Mouse (Mus musculus): ENCODE results near the gene B3gnt9.

B3gnt9 gene

GRCm38 (mm10) chr8:105283074-105283473, 28.1 kb upstream of the B3gnt9 start:
- no peak for DNase-seq (ENCODE audit: extremely low read depth, insufficient read length, low spot score)

DNA sequence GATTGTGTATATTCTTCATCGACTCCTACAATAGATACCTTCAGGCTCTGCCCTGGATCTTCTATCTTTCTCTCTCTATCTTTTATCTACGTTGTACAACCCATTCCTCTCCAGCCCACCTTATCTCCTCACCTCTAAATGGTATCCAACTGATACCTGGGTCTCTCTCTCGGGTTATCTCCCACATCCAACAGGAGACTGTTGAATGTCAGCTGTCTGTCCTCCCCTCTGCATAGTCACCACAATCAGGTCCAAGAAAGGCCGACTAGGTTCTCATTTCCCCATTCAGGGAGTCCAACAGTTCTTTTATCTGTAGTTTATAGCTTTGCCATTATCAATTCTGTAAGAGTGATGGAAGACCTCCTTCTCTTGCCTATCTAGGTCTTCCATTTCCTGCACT, 27.3 kb upstream of the B3gnt9 start:
- no peak for DNase-seq (ENCODE audit: extremely low read depth, insufficient read length, low spot score)

DNA sequence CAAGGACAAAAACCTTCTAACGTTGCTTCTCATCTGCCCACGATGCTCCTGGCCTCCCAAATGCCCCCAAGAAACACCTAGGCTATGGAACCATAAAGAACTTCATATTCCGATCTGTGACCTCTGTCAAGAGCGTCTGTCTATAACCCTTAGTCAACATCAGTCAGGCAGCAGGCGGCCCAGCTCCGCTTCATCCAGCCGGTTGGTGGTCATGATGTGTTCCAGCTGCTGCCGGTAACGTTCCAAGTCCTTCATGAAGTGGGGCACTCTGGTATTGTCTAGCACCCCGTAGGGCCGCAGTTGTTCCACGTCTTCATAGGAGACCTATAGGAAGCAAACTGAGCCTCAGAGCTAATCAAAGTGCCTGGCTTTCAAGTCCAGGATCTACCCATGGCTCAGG, 26.9 kb upstream of the B3gnt9 start:
- DNase-seq (ENCODE audit: extremely low read depth, insufficient read length, low spot score), result no peak

DNA sequence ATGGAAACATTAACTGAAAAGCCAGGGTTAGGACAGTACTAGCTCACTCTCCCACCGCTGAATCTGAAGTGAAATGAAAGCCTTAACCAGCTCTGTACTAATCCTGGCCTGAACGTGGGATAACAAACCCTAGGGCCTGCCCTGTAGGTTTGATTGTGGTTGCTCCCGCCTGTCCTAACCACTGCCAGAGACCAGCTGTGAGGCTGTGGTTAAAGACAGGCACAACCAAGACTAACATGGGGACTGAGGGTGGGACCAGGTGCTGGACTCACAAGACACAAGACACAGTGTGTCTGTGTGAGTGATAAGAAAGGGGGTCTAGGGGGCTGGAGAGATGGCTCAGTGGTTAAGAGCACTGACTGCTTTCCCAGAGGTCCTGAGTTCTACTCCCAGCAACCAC, 25.6 kb upstream of the B3gnt9 start:
- no peak for DNase-seq (ENCODE audit: extremely low read depth, insufficient read length, low spot score)

DNA sequence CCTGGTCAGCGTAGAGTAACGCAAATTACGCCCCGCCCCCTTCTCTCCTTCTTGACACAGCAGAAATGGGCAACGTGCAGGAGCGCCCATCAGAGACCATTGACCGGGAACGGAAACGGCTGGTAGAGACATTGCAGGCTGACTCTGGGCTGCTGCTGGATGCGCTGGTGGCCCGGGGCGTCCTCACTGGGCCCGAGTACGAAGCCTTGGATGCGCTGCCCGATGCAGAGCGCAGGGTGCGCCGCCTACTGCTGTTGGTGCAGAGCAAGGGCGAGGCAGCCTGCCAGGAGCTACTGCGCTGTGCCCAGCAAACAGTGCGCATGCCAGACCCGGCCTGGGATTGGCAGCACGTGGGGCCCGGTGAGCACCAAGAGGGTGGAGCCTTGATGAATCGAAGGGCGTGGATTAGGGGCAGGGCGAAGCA, 24.0 kb upstream of the B3gnt9 start:
- no peak for DNase-seq (ENCODE audit: extremely low read depth, insufficient read length, low spot score)

- DNase-seq (ENCODE audit: extremely low read depth, insufficient read length, low spot score), result no peak
Observed at GRCm38 (mm10) chr8:105276292-105277120, 21.6 kb upstream of the B3gnt9 start.

DNA sequence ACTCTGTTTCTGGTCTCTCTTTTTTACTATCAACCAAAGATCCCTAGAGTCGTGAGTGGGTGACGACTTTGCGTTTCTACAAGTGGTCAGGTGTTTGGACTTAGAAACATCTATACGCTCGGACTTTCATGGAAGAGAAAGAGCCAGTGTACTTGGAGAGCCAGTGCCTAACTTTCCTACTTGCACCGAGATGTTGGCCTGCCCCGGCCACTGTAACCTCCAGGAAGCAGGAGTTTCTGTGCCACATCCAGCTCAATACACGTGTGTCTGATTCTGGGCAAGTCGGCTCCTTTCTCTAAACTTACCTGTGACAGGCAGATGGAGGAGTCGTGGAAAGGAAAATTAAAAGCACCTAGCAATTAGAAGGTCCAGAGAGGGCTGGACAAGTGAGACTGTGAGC, 20.9 kb upstream of the B3gnt9 start, which contains the start of gene Nol3:
TSS of gene Nol3 (plus strand) at position 301 of the 400 bp plus-strand sequence.
- DNase-seq (ENCODE audit: extremely low read depth, insufficient read length, low spot score), result no peak

DNA sequence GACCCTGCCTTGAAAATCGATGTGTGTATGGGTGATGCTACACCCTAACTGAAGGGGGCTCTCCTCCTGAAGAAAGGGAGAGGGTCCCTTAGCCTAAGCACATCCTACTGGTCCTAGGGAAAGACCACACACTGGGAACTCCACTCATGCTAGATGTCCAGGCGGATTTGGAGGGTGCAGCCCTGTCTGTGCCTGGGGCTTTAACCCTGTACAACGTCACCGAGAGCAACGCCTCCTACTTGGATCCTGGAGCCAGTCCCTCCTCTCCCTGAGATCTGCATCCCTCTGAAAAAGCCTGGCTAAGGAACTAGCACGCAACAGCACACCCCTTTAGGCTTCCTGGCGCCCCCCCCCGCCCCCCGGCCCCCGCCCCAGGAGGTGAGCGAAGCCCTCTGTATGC, 20.4 kb upstream of the B3gnt9 start:
- DNase-seq (ENCODE audit: extremely low read depth, insufficient read length, low spot score), result no peak

GRCm38 (mm10) chr8:105270916-105271186, 15.9 kb upstream of the B3gnt9 start:
- DNase-seq (ENCODE audit: extremely low read depth, insufficient read length, low spot score), result no peak

- no peak for DNase-seq (ENCODE audit: extremely low read depth, insufficient read length, low spot score)
Observed at GRCm38 (mm10) chr8:105270101-105270915, 15.4 kb upstream of the B3gnt9 start.

- no peak for DNase-seq (ENCODE audit: extremely low read depth, insufficient read length, low spot score)
Observed at GRCm38 (mm10) chr8:105269461-105269947, 14.6 kb upstream of the B3gnt9 start, which contains the start of gene Hsf4. TSS of gene Hsf4 (plus strand) at chr8:105269801.

DNA sequence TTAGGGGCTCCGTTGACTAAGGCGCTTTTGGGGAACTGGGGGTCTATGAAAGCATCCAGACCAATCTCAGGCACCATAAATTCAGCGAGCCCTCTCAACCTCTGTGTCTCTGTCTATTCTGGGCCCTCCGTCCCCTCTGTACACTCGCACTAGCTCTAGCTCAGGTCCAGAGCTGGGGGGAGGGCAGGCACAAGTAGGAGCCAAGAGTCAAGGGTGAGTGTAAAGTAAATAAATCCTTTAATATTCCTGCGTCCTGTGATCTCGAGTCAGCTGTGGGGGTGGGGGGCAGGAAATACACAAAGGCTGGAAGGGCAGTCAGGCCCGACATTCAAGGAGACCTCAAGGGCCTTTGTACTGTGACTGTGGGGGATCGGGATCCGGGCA, 14.1 kb upstream of the B3gnt9 start:
- no peak for DNase-seq (ENCODE audit: extremely low read depth, insufficient read length, low spot score)

DNA sequence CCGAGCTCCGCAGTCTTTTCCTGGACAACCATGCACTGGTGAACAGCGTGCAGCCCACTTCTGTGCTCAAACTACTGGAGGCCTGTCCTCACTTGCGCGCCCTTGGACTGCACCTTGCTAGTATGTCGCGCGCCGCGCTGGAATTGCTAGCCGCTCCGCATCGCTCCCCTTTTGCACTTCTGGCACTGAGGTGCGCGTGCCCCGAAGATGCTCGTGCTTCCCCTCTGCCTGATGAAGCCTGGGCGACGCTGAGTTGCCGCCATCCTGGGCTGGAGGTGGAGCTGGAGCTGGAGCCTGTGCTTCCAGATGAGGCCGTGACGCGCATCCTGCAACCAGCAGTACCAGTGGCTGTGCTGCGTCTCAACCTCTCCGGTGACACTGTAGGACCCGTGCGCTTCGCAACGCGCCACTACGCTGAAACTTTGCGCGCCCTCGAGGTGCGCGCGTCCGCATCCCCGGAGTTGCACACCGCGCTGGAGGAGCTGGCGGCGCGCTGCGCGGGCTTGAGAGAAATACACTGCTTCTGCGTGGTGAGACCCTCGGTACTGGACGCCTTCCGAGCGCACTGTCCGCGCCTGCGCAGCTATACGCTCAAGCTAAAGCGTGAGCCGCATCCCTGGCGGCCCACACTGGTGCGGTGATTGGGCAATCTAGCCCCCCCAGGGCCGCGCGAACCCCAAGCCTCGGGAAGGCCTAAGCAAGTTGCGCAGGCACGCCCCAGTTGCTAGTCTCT, 13.6 kb upstream of the B3gnt9 start:
- DNase-seq (ENCODE audit: extremely low read depth, insufficient read length, low spot score), result no peak

GRCm38 (mm10) chr8:105266775-105267174, 11.8 kb upstream of the B3gnt9 start:
- no peak for DNase-seq (ENCODE audit: extremely low read depth, insufficient read length, low spot score)

DNA sequence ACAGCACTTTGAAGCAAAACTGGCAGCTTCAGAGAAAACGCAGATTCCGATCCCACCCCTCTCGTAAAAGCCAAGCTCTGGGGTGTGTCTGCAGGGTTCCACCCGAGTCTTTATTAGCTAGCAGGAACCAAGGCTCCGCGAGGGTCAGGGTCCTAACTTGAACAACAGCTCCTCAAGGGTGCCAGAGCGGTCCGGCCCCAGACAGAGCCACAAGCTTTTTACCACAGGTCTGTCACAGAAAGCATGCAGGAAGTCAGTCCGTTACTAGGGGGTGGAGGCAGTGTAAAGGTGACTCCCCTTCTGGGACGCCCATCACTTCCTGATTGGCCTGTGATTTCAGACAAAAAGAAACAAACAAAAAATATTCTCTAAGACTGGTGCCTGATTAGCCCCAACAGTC, 10.2 kb upstream of the B3gnt9 start:
- peak; percentile 55 for DNase-seq (ENCODE audit: extremely low read depth, insufficient read length, low spot score)

DNA sequence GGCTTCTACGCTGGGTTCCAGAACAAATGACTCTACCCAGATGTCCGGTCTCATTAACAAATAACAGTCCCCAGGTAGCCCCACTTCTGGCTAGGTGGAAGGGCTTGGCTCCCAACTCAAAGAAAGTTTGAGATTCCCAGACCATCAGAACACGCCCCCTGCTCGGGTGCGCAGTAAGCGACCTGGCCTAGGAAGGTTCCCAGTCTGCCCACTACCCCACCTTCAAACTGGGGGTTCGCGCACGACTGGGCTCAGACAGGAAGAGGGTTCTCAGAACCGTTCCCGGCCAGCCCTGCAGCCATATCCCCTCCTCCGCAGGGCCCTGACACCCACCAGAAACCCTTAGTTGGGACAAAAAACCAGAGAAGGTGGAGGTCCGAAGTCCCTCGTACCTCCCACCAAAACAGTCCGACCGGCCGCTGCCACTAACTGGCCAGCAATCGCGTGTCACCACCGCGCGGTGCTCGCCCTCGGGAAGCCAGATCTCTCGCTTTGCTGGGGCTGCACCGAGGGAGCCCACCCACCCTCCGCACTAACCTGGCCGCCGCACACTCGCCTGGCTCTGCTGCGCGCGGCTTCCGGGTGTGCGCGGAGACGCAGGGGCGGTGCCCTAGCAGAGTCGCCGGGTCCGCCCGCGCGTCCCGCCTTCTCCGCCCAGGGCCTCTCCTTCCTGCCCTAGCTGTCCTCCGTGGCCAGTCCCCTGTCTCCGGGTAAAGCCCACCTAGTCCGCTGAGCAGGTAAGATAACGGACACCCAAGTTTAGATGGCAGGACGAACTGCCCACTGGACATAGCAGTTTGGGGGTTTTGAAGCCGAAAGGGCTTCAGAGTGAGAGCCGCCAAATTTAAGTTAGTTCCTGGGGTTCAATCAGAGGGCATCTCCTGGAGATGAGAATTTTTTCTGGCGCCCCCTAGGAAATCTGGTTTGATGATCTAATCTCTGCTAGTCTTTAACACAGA, 9.3 kb upstream of the B3gnt9 start, which contains the start of the genes Tradd and Fbxl8:
TSS of gene Tradd (minus strand) at position 586 of the 959 bp plus-strand sequence.
TSS of gene Fbxl8 (plus strand) at position 625 of the 959 bp plus-strand sequence.
- DNase-seq (ENCODE audit: extremely low read depth, insufficient read length, low spot score), result peak; percentile 82

DNA sequence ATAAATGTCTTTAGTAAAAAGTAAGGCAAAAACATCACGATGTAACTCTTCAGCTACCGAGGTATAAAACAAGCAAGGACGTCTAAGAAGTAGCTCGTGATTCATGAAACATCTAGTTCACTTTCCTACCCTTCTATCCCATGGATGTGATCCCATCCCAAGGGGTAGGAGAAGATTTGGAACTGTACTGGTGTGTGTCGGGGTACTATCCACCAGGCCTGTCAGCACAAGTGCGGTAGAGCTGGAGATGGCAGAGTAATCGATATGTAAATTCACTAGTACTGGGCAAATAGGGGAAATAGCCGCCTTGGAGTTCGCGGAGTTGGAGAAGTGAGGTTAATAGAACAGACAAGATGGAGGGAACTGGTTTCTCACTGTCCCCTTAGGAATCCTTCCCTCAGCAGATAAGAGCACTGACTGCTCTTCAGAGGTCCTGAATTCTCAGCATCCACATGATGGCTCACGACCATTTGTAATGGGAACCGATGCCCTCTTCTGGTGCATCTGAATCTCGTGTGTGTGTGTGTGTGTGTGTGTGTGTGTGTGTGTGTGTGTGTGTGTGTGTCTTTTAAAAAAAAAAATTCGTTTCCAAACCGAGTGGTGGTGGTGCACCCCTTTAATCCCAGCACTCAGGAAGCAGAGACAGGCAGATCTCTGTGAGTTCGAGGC, 8.4 kb upstream of the B3gnt9 start:
- no peak for DNase-seq (ENCODE audit: extremely low read depth, insufficient read length, low spot score)

DNA sequence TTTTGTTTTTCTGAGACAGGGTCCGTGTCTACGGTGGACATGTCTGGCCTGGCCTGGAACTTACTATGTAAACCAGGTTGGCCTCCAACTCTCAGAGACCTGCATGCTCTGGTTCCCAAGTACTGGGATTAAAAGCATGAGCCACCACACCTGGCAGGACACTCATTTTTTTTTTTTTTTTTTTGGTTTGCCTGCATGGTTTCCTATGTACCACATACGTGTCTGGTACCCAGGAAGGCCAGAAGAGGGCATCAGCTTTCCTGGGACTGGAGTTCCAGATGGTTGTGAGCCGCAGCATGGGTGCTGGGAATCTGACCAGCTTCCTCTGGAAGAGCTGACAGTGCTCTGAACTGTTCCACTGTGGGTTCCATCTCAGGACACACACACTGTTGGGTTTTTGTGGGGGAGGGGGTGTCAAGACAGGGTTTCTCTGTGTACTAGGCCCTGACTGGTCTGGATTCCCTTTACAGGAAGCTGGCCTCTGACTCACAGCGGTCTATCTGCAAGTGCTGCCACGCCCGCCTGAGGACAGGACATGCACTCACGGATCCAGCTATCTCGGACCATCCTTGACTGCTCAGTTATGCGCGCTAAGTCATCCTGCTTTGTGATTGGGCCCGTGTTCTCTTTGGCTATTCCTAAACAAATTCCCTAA, 6.5 kb upstream of the B3gnt9 start:
- DNase-seq (ENCODE audit: extremely low read depth, insufficient read length, low spot score), result no peak
